Mouse (Mus musculus): ENCODE measurements at regions not wholly inside any gene's neighbourhood (a gene's known extent, or its start where the extent isn't known, plus 50 kb on each side); places are given as distances from the start of the nearest gene placed in this dataset.

- ATAC-seq (ENCODE audit: insufficient number of reproducible peaks, insufficient read depth, low FRiP score, low read depth) = no peak
- WGBS = 47% methylated on average over 11 of the region's 11 CpGs
- Histone ChIP-seq H3K4me2 (ENCODE audit: low read length) (no peak overlapping the region), H3K9ac (ENCODE audit: low read length) (no peak overlapping the region), H3K4me3 (ENCODE audit: control insufficient read depth in 1 of 2, insufficient read depth in 1 of 2, low read depth in 1 of 2, low read length in 2 of 2) (no peak overlapping the region), H3K27me3 (ENCODE audit: control insufficient read depth, insufficient read depth, low read length) (no peaks in the 10 kb centered on the region), H3K4me1 (ENCODE audit: control insufficient read depth in 2 of 2, insufficient read depth in 2 of 2, low read length in 2 of 2) (peaks cover 5% of the 10 kb centered on the region in 2 experiments; a peak in 2 of 4 replicates), H3K36me3 (ENCODE audit: control insufficient read depth, insufficient read depth, low read length) (no peaks in the 10 kb centered on the region), H3K27ac (replicated peaks in 1 of 2; ENCODE audit: control insufficient read depth in 1 of 2, insufficient read depth in 1 of 2, low read depth in 2 of 2, low read length in 2 of 2) (no peak overlapping the region), H3K9me3 (ENCODE audit: control insufficient read depth, low read length) (no peaks in the 10 kb centered on the region)
These were observed 92.6 kb downstream of the Nog start for GRCm38 (mm10) chr11:89209531-89209950.

- H3K27ac ChIP-seq (replicated peaks in 1 of 2; ENCODE audit: control insufficient read depth in 1 of 2, insufficient read depth in 1 of 2, low read depth in 2 of 2, low read length in 2 of 2) = no peak overlapping the region
- no peak for ATAC-seq (ENCODE audit: insufficient number of reproducible peaks, insufficient read depth, low FRiP score, low read depth)
- no peaks in the 10 kb centered on the region for H3K36me3 ChIP-seq (ENCODE audit: control insufficient read depth, insufficient read depth, low read length)
- peaks cover 5% of the 10 kb centered on the region in 2 experiments; a peak in 2 of 4 replicates for H3K4me1 ChIP-seq (ENCODE audit: control insufficient read depth in 2 of 2, insufficient read depth in 2 of 2, low read length in 2 of 2)
- no peak overlapping the region for H3K4me2 ChIP-seq (ENCODE audit: low read length)
- 52% methylated on average over 6 of the region's 6 CpGs for WGBS
- no peak overlapping the region for H3K9ac ChIP-seq (ENCODE audit: low read length)
- no peaks in the 10 kb centered on the region for H3K27me3 ChIP-seq (ENCODE audit: control insufficient read depth, insufficient read depth, low read length)
- no peak overlapping the region for H3K4me3 ChIP-seq (ENCODE audit: control insufficient read depth in 1 of 2, insufficient read depth in 1 of 2, low read depth in 1 of 2, low read length in 2 of 2)
- no peaks in the 10 kb centered on the region for H3K9me3 ChIP-seq (ENCODE audit: control insufficient read depth, low read length)
These were observed 93.1 kb downstream of the Nog start for GRCm38 (mm10) chr11:89209072-89209471.

- no peak overlapping the region for H3K4me3 ChIP-seq (ENCODE audit: control insufficient read depth in 1 of 2, insufficient read depth in 1 of 2, low read depth in 1 of 2, low read length in 2 of 2)
- H3K27ac ChIP-seq (replicated peaks in 1 of 2; ENCODE audit: control insufficient read depth in 1 of 2, insufficient read depth in 1 of 2, low read depth in 2 of 2, low read length in 2 of 2) = no peak overlapping the region
- no peaks in the 10 kb centered on the region for H3K9me3 ChIP-seq (ENCODE audit: control insufficient read depth, low read length)
- no peak overlapping the region for H3K4me2 ChIP-seq (ENCODE audit: low read length)
- no peaks in the 10 kb centered on the region for H3K36me3 ChIP-seq (ENCODE audit: control insufficient read depth, insufficient read depth, low read length)
- H3K4me1 ChIP-seq (ENCODE audit: control insufficient read depth in 2 of 2, insufficient read depth in 2 of 2, low read length in 2 of 2) = peaks cover 5% of the 10 kb centered on the region in 2 experiments; a peak in 2 of 4 replicates
- no peak for ATAC-seq (ENCODE audit: insufficient number of reproducible peaks, insufficient read depth, low FRiP score, low read depth)
- no peak overlapping the region for H3K9ac ChIP-seq (ENCODE audit: low read length)
- H3K27me3 ChIP-seq (ENCODE audit: control insufficient read depth, insufficient read depth, low read length) = no peaks in the 10 kb centered on the region
- 43% methylated on average over 3 of the region's 3 CpGs for WGBS
These were observed 95.3 kb downstream of the Nog start for GRCm38 (mm10) chr11:89206788-89207187.

DNA sequence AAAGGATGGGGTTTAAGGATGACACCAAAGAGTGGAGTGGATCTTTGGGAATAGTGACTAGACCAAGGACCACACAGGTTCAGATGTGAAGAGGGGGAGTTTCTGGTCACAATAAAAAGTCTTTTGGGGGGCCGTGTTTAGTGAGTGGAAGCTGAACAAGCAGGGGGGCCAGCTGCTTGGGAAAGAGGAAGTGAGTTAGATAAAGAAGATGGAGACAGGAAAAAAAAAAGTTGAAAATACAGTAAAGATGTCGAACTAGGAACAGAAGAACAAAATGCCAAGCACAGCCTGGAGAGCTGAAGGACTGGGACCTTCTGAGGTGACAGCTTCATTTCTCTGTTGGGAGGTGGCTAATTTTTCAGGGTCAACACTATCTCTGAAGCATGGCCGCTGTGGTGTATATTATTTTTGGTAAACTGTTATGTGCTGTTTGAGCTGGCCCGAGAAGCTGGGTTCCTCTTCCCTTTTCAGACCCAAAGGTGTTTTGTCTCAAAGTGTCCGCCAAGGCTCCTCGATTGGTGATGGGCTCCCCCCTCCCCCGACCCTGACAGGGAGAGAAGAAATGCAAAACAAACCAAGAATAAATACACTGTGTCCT, 97.1 kb downstream of the Nog start:
- Histone ChIP-seq H3K36me3 (ENCODE audit: control insufficient read depth, insufficient read depth, low read length) (no peaks in the 10 kb centered on the region), H3K4me1 (ENCODE audit: control insufficient read depth in 2 of 2, insufficient read depth in 2 of 2, low read length in 2 of 2) (peaks cover 5% of the 10 kb centered on the region in 2 experiments; a peak in 2 of 4 replicates), H3K9me3 (ENCODE audit: control insufficient read depth, low read length) (no peaks in the 10 kb centered on the region), H3K9ac (ENCODE audit: low read length) (no peak overlapping the region), H3K27me3 (ENCODE audit: control insufficient read depth, insufficient read depth, low read length) (no peaks in the 10 kb centered on the region), H3K4me3 (ENCODE audit: control insufficient read depth in 1 of 2, insufficient read depth in 1 of 2, low read depth in 1 of 2, low read length in 2 of 2) (no peak overlapping the region), H3K4me2 (ENCODE audit: low read length) (no peak overlapping the region), H3K27ac (replicated peaks in 1 of 2; ENCODE audit: control insufficient read depth in 1 of 2, insufficient read depth in 1 of 2, low read depth in 2 of 2, low read length in 2 of 2) (no peak overlapping the region)
- 51% methylated on average over 7 of the region's 7 CpGs for WGBS
- no peak for ATAC-seq (ENCODE audit: insufficient number of reproducible peaks, insufficient read depth, low FRiP score, low read depth)

GRCm38 (mm10) chr11:89200458-89200857, 101.7 kb downstream of the Nog start:
- H3K9me3 ChIP-seq (ENCODE audit: control insufficient read depth, low read length) = no peaks in the 10 kb centered on the region
- no peaks in the 10 kb centered on the region for H3K27me3 ChIP-seq (ENCODE audit: control insufficient read depth, insufficient read depth, low read length)
- H3K4me3 ChIP-seq (ENCODE audit: control insufficient read depth in 1 of 2, insufficient read depth in 1 of 2, low read depth in 1 of 2, low read length in 2 of 2) = no peak overlapping the region
- no peak overlapping the region for H3K4me2 ChIP-seq (ENCODE audit: low read length)
- no peaks in the 10 kb centered on the region for H3K36me3 ChIP-seq (ENCODE audit: control insufficient read depth, insufficient read depth, low read length)
- no peak overlapping the region for H3K9ac ChIP-seq (ENCODE audit: low read length)
- WGBS = 88% methylated on average over 3 of the region's 3 CpGs
- ATAC-seq (ENCODE audit: insufficient number of reproducible peaks, insufficient read depth, low FRiP score, low read depth) = no peak
- peaks cover 5% of the 10 kb centered on the region in 2 experiments; a peak in 2 of 4 replicates for H3K4me1 ChIP-seq (ENCODE audit: control insufficient read depth in 2 of 2, insufficient read depth in 2 of 2, low read length in 2 of 2)
- H3K27ac ChIP-seq (replicated peaks in 1 of 2; ENCODE audit: control insufficient read depth in 1 of 2, insufficient read depth in 1 of 2, low read depth in 2 of 2, low read length in 2 of 2) = no peak overlapping the region

DNA sequence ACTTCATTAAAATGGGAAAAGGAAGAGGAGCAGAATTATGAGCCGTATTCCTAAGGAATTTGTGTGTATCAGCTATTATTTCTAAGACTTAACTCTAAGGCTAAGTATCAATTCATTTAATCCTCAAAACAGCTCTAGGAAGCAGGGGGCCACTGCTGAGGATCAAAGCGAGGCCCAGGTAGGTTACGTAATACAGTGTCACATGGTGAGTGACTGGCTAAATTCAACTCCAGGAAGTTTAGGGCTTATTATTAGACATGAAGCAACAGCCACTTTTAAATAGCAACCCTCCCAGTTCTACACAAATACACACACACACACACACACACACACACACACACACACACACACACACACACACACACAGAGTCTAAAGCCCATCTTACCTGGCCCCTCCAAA, 109.3 kb downstream of the Nog start:
- ATAC-seq (ENCODE audit: insufficient number of reproducible peaks, insufficient read depth, low FRiP score, low read depth) = no peak
- H3K36me3 ChIP-seq (ENCODE audit: control insufficient read depth, insufficient read depth, low read length) = no peaks in the 10 kb centered on the region
- no peaks in the 10 kb centered on the region for H3K9me3 ChIP-seq (ENCODE audit: control insufficient read depth, low read length)
- no peak overlapping the region for H3K4me2 ChIP-seq (ENCODE audit: low read length)
- H3K4me1 ChIP-seq (ENCODE audit: control insufficient read depth in 2 of 2, insufficient read depth in 2 of 2, low read length in 2 of 2) = peaks cover 0 to under 1% of the 10 kb centered on the region in 2 experiments; a peak in 1 of 4 replicates
- no peaks in the 10 kb centered on the region for H3K27me3 ChIP-seq (ENCODE audit: control insufficient read depth, insufficient read depth, low read length)
- WGBS = 73% methylated on average over 3 of the region's 3 CpGs
- H3K9ac ChIP-seq (ENCODE audit: low read length) = no peak overlapping the region
- H3K4me3 ChIP-seq (ENCODE audit: control insufficient read depth in 1 of 2, insufficient read depth in 1 of 2, low read depth in 1 of 2, low read length in 2 of 2) = no peak overlapping the region
- H3K27ac ChIP-seq (replicated peaks in 1 of 2; ENCODE audit: control insufficient read depth in 1 of 2, insufficient read depth in 1 of 2, low read depth in 2 of 2, low read length in 2 of 2) = no peak overlapping the region

DNA sequence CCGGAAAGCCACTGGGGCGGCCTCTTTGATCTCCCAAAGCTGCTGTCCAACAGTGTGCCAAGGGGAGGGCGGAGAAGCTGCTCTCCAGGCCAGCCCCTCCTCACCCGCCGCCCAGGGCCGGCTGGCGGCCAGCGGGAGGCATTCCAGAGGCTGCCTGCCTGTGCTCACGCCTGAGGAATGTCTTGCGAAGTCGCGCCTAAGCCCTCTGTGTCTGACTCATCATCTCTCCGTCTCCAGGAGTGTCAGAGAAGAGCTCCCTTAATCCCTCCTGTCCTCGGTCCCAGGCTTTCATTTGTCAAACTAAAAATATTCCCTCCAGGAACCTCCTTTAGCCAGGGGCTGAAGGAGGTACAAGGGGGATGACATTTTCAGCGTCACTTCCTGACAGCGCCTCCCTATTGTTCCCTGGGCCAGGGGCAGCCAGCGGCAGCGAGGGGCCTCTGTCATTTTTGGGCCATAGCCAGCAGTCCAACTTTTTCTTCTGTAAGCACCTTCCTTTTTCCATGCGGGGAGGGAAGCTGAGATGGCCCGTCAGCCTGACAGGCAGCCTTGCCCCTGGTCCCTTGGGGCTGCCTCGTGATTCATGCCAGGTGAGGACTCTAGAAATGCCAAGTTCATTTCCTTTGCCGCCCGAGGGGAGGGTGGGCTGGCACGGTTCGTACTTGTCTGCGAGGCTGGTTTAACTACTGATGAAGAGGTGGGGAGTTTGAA, 113.4 kb downstream of the Gm525 start:
- Histone ChIP-seq H3K9me3 (ENCODE audit: control insufficient read depth, low read length) (no peaks in the 10 kb centered on the region), H3K27ac (replicated peaks in 1 of 2; ENCODE audit: control insufficient read depth in 1 of 2, insufficient read depth in 1 of 2, low read depth in 2 of 2, low read length in 2 of 2) (peak overlapping the region; percentile 12 to 76), H3K4me1 (ENCODE audit: control insufficient read depth in 2 of 2, insufficient read depth in 2 of 2, low read length in 2 of 2) (peaks cover 22 to 25% of the 10 kb centered on the region in 2 experiments), H3K4me3 (ENCODE audit: control insufficient read depth in 1 of 2, insufficient read depth in 1 of 2, low read depth in 1 of 2, low read length in 2 of 2) (peak overlapping the region; percentile 7 to 23), H3K9ac (ENCODE audit: low read length) (0 out of 2 replicates have a peak overlapping the region, but pooled peaks have one; percentile 30), H3K27me3 (ENCODE audit: control insufficient read depth, insufficient read depth, low read length) (no peaks in the 10 kb centered on the region), H3K4me2 (ENCODE audit: low read length) (peak overlapping the region; percentile 61), H3K36me3 (ENCODE audit: control insufficient read depth, insufficient read depth, low read length) (no peaks in the 10 kb centered on the region)
- peak; percentile 84 for ATAC-seq (ENCODE audit: insufficient number of reproducible peaks, insufficient read depth, low FRiP score, low read depth)
- 4% methylated on average over 26 of the region's 26 CpGs for WGBS

Data from heart, embryonic 14.5 days (tissue).